In genomic region chr9:61375002-61375401, GRCm38 (mm10) we compare ENCODE assay signal across 8 mouse cellular contexts. TPM values are rescaled to one million over a fixed set of nuclear protein-coding genes. Genes with fewer than 3 reads are reported as not detected.
DNase-seq lines count a peak whose midpoint lies in the region; ATAC-seq and TF ChIP-seq lines count a peak whose summit lies in the region.

No protein-coding gene starts in this region.

- H3K36me3 ChIP-seq in kidney, postnatal 0 days (ENCODE audit: insufficient read depth, low read length), result peaks cover 17% of the 10 kb centered on the region
- peaks cover 54% of the 10 kb centered on the region for H3K36me3 ChIP-seq in embryonic facial prominence, embryonic 10.5 days (replicated peaks)
- peaks cover 3% of the 10 kb centered on the region; the same call in 1 of the 2 replicates for H3K36me3 ChIP-seq in hindbrain, embryonic 16.5 days (ENCODE audit: control insufficient read depth, insufficient read depth, low read length)
- peaks cover 8% of the 10 kb centered on the region for H3K36me3 ChIP-seq in myocyte (ENCODE audit: control insufficient read depth, insufficient read depth)

- TF ChIP-seq CTCF in kidney, postnatal 0 days (IDR thresholded peaks at IDR 0.05; ENCODE audit: low read depth), result no peak

- no peaks in the 10 kb centered on the region for H3K9me3 ChIP-seq in kidney, postnatal 0 days (replicated peaks; ENCODE audit: low read length)
- no peaks in the 10 kb centered on the region for H3K9me3 ChIP-seq in embryonic facial prominence, embryonic 10.5 days
- H3K9me3 ChIP-seq in hindbrain, embryonic 16.5 days (ENCODE audit: control insufficient read depth, low read length), result no peaks in the 10 kb centered on the region

- peak overlapping the region; percentile 92 for H3K4me2 ChIP-seq in kidney, postnatal 0 days (ENCODE audit: low read length)
- H3K4me2 ChIP-seq in hindbrain, embryonic 16.5 days (ENCODE audit: low read length), result peak overlapping the region; percentile 91
- peak overlapping the region; percentile 96 for H3K4me2 ChIP-seq in myocyte (ENCODE audit: low read depth)

- no peak for DNase-seq in kidney, postnatal 0 days (ENCODE audit: low spot score)
- DNase-seq in kidney, postnatal 14 days, result no peak
- DNase-seq in embryonic facial prominence, embryonic 10.5 days (ENCODE audit: low spot score), result no peak
- DNase-seq in thymus, postnatal 14 days, result no peak

- H3K79me2 ChIP-seq in myocyte (ENCODE audit: control insufficient read depth, insufficient read depth), result peaks cover 61% of the 10 kb centered on the region

- H3K9ac ChIP-seq in kidney, postnatal 0 days (ENCODE audit: low read depth, low read length), result peak overlapping the region; percentile 94
- peak overlapping the region; percentile 96; the same call in 1 of the 2 replicates for H3K9ac ChIP-seq in hindbrain, embryonic 16.5 days (ENCODE audit: low read depth, low read length)

- H3K4me1 ChIP-seq in kidney, postnatal 0 days (replicated peaks; ENCODE audit: insufficient read depth, low read length), result peaks cover 44% of the 10 kb centered on the region
- peaks cover 72% of the 10 kb centered on the region for H3K4me1 ChIP-seq in embryonic facial prominence, embryonic 10.5 days
- H3K4me1 ChIP-seq in hindbrain, embryonic 16.5 days (ENCODE audit: control insufficient read depth, insufficient read depth, low read depth, low read length), result peaks cover 67% of the 10 kb centered on the region

- no peak overlapping the region for H3K27ac ChIP-seq in kidney, postnatal 0 days
- H3K27ac ChIP-seq in embryonic facial prominence, embryonic 10.5 days (replicated peaks), result peak overlapping the region; percentile 100
- H3K27ac ChIP-seq in hindbrain, embryonic 16.5 days (ENCODE audit: low read depth, low read length), result no peak overlapping the region

- no peak for ATAC-seq in kidney, postnatal 0 days (replicated peaks; ENCODE audit: low FRiP score, low read depth)
- no peak for ATAC-seq in hindbrain, embryonic 16.5 days
- no peak for ATAC-seq in monocyte, adult 5-6 weeks (replicated peaks; ENCODE audit: insufficient number of reproducible peaks, low FRiP score, low TSS enrichment, poor library complexity, severe bottlenecking)
- ATAC-seq in cerebellum, adult (ENCODE audit: insufficient number of reproducible peaks, low FRiP score, low TSS enrichment), result no peak

- H3ac ChIP-seq in myocyte (ENCODE audit: control insufficient read depth, insufficient read length), result peak overlapping the region; percentile 86

- no peak for TF ChIP-seq POLR2A in myocyte (IDR thresholded peaks at IDR 0.05; ENCODE audit: insufficient read length, low read depth)

- H3K27me3 ChIP-seq in kidney, postnatal 0 days (ENCODE audit: insufficient read depth, low read length), result no peaks in the 10 kb centered on the region
- no peaks in the 10 kb centered on the region for H3K27me3 ChIP-seq in embryonic facial prominence, embryonic 10.5 days (replicated peaks; ENCODE audit: low read depth, poor library complexity, severe bottlenecking)
- H3K27me3 ChIP-seq in hindbrain, embryonic 16.5 days (replicated peaks; ENCODE audit: control insufficient read depth, insufficient read depth, low read length), result no peaks in the 10 kb centered on the region
- H3K27me3 ChIP-seq in myocyte (ENCODE audit: control insufficient read depth, insufficient read depth, insufficient read length), result no peaks in the 10 kb centered on the region

- peak overlapping the region; percentile 80 for H3K4me3 ChIP-seq in kidney, postnatal 0 days (replicated peaks; ENCODE audit: low read depth, low read length)
- H3K4me3 ChIP-seq in embryonic facial prominence, embryonic 10.5 days, result peak overlapping the region; percentile 95
- H3K4me3 ChIP-seq in hindbrain, embryonic 16.5 days (ENCODE audit: low read length), result peak overlapping the region; percentile 83
- peak overlapping the region; percentile 94 for H3K4me3 ChIP-seq in myocyte

- WGBS in kidney, postnatal 0 days, result 33% methylated on average over 5 of the region's 5 CpGs
- 13% methylated on average over 5 of the region's 5 CpGs for WGBS in embryonic facial prominence, embryonic 10.5 days
- WGBS in hindbrain, embryonic 16.5 days, result 15% methylated on average over 5 of the region's 5 CpGs

TF ChIP-seq in myocyte, 11 proteins besides CTCF, POLR2A, EP300 and RAD21:
- TF ChIP-seq SRF (IDR thresholded peaks at IDR 0.05; ENCODE audit: control insufficient read depth, insufficient read length, low read depth) (no peak), CEBPB (IDR thresholded peaks at IDR 0.05; ENCODE audit: insufficient read depth, poor library complexity, severe bottlenecking) (no peak), MAX (IDR thresholded peaks at IDR 0.05; ENCODE audit: low read depth) (no peak), E2F4 (IDR thresholded peaks at IDR 0.05; ENCODE audit: insufficient read depth) (no peak), POLR2AphosphoS2 (IDR thresholded peaks at IDR 0.05; ENCODE audit: insufficient read length, low read depth) (no peak), REST (IDR thresholded peaks at IDR 0.05; ENCODE audit: insufficient read depth, insufficient read length) (no peak), MYOG (IDR thresholded peaks at IDR 0.05; ENCODE audit: control insufficient read depth in 1 of 3, insufficient read depth in 1 of 3, insufficient read length in 2 of 3, low read depth in 2 of 3) (no peak), TCF12 (IDR thresholded peaks at IDR 0.05; ENCODE audit: insufficient read depth, poor library complexity, severe bottlenecking) (no peak), TCF3 (IDR thresholded peaks at IDR 0.05; ENCODE audit: insufficient read length, low read depth) (no peak), USF1 (IDR thresholded peaks at IDR 0.05; ENCODE audit: low read depth) (no peak), MYOD1 (IDR thresholded peaks at IDR 0.05; ENCODE audit: control insufficient read depth in 1 of 3, insufficient read length in 2 of 3, low read depth in 2 of 3) (no peak)

RNA-seq across cellular contexts. Expression of gene Tle3, which starts 2.8 kb away (rescaled TPM):
- 22.0 and 22.9 TPM in 2 replicates for polyA plus RNA-seq in kidney, postnatal 0 days (2015; fragmentation: Nextera tagmentation; extraction: Ambion mirVana)
- polyA plus RNA-seq in embryonic facial prominence, embryonic 10.5 days (2016; fragmentation: Nextera tagmentation; extraction: Ambion mirVana), result 50.3 and 51.9 TPM in 2 replicates
- polyA plus RNA-seq in hindbrain, embryonic 16.5 days (2015; fragmentation: Nextera tagmentation; extraction: Ambion mirVana), result 19.5 and 23.0 TPM in 2 replicates
- polyA plus RNA-seq in myocyte (2012; fragmentation: generic; extraction: Trizol), result 62.1 TPM
- total RNA-seq in monocyte, adult 5-6 weeks (2017), result 96.0 to 177 TPM (median 119 TPM) in 3 replicates
